Mouse (Mus musculus) Patski (cell line): ENCODE data around the gene Ugt2b1. TPM values are rescaled to one million over a fixed set of nuclear protein-coding genes. Genes with fewer than 3 reads are reported as not detected.

Source experiments
- ATAC-seq: fragments of 100-300 bp; one replicate; pipeline ENCODE4 v1.8.0; 2021
- CTCF ChIA-PET: fragments of 350-600 bp; sonication (Branson Sonifier 250); formaldehyde crosslinking; loops from one replicate; lab custom pipeline; 2022; ENCODE audit warnings: inconsistent platforms; lab: Charles Lee
- POLR2A ChIA-PET: fragments of 350-600 bp; sonication (Branson Sonifier 250); formaldehyde crosslinking; loops from one replicate; lab custom pipeline; 2022; ENCODE audit warnings: antibody characterized with exemption, inconsistent platforms; lab: Charles Lee
- DNase-seq: peaks from one replicate; pipeline ENCODE4 v3.0.0-alpha.2; 2011; ENCODE audit warnings: low read depth, low spot score
- H3K27me3 ChIP-seq: fragments of 371-371 bp; one replicate; pipeline ENCODE4 v1.5.1; 2021
- CTCF ChIP-seq: fragments of 100-300 bp; IDR thresholded peaks from one replicate; pipeline ENCODE4 v1.5.1; 2021
- in situ Hi-C: fragments of 300-500 bp; cut with MboI; formaldehyde crosslinking; loops from 3 replicates; pipeline ENCODE4 v1.11.1; 2018; ENCODE audit warnings: low pct_unique_long_range_greater_than_20kb, mixed read lengths
- polyA plus RNA-seq: library from polyadenylated mRNA; unstranded; gene quantifications from one replicate; pipeline ENCODE4 v1.2.3, GENCODE M21; 2021

The Ugt2b1 gene
- polyA plus RNA-seq, 1 experiment from 2014 or later: not detected

GRCm38 (mm10) chr5:86889933-86890332, 36.4 kb downstream of the Ugt2b1 start:
- DNase-seq (no peak), ATAC-seq (no peak)
- TF ChIP-seq CTCF: peak; percentile 33
- POLR2A ChIA-PET: no interaction called here
- H3K27me3 ChIP-seq: no peaks in the 10 kb centered on the region
- in situ Hi-C loops: loop anchor here (5.0 to 25.0 kb wide), 4 partner anchors 252 to 747 kb away; partner anchors contain the start of gene Ugt2b5
- CTCF ChIA-PET: interaction anchor here (1.0 kb wide), 1 partner anchor 11 kb away, joined by 3 read pairs; no protein-coding TSS in a partner anchor

- ChIA-PET CTCF (no interaction called here), POLR2A (no interaction called here)
- in situ Hi-C loops: loop anchor here (5.0 to 25.0 kb wide), 4 partner anchors 254 to 749 kb away; partner anchors contain the start of gene Ugt2b5
- ATAC-seq (no peak), DNase-seq (no peak)
- no peak for TF ChIP-seq CTCF
- no peaks in the 10 kb centered on the region for H3K27me3 ChIP-seq
Measured at GRCm38 (mm10) chr5:86888420-86888819, 37.9 kb downstream of the Ugt2b1 start.

- in situ Hi-C loops: loop anchor here (5.0 to 25.0 kb wide), 4 partner anchors 255 to 750 kb away; partner anchors contain the start of gene Ugt2b5
- ATAC-seq: no peak
- no peaks in the 10 kb centered on the region for H3K27me3 ChIP-seq
- ChIA-PET CTCF (interaction anchor here (0.7 to 1.9 kb wide), 3 partner anchors 35 to 450 kb away, joined by 3 to 4 read pairs (median 3); partner anchors contain the start of gene Ugt2a3), POLR2A (no interaction called here)
- DNase-seq: no peak
- TF ChIP-seq CTCF: no peak
Measured at GRCm38 (mm10) chr5:86887081-86887480, 39.2 kb downstream of the Ugt2b1 start.

GRCm38 (mm10) chr5:86886620-86887019, 39.7 kb downstream of the Ugt2b1 start:
- CTCF ChIA-PET: interaction anchor here (0.7 to 1.9 kb wide), 3 partner anchors 35 to 450 kb away, joined by 3 to 4 read pairs (median 3); partner anchors contain the start of gene Ugt2a3
- ATAC-seq (no peak), DNase-seq (no peak)
- in situ Hi-C loops: loop anchor here (5.0 to 25.0 kb wide), 4 partner anchors 256 to 751 kb away; partner anchors contain the start of gene Ugt2b5
- POLR2A ChIA-PET: no interaction called here
- H3K27me3 ChIP-seq: no peaks in the 10 kb centered on the region
- peak; percentile 47 for TF ChIP-seq CTCF

- no peaks in the 10 kb centered on the region for H3K27me3 ChIP-seq
- ChIA-PET CTCF (interaction anchor here (1.2 kb wide), 1 partner anchor 21 kb away, joined by 4 read pairs; no protein-coding TSS in a partner anchor), POLR2A (interaction anchor here (0.8 kb wide), 1 partner anchor 19 kb away, joined by 3 read pairs; no protein-coding TSS in a partner anchor)
- no peak for ATAC-seq
- in situ Hi-C loops: no loop called here
- no peak for DNase-seq
- TF ChIP-seq CTCF: no peak
Measured at GRCm38 (mm10) chr5:86871877-86872276, 54.5 kb downstream of the Ugt2b1 start.

Other genes with a start within 250 kb of the Ugt2b1 start
- gene Tmprss11e, start 180.7 kb downstream of the Ugt2b1 start, polyA plus RNA-seq: 0.03 TPM
- gene Ythdc1, start 122.3 kb downstream of the Ugt2b1 start, polyA plus RNA-seq: 60.4 TPM
- 0.23 TPM for gene Ugt2b34, start 19.6 kb downstream of the Ugt2b1 start, polyA plus RNA-seq
- gene Ugt2b35, start 74.3 kb upstream of the Ugt2b1 start, polyA plus RNA-seq: not detected
- not detected for gene Ugt2b36, start 166.0 kb upstream of the Ugt2b1 start, polyA plus RNA-seq
- 4.1 TPM for gene Ugt2b5, start 213.8 kb upstream of the Ugt2b1 start, polyA plus RNA-seq